Mouse (Mus musculus): ENCODE data around the gene 2210408I21Rik.

DNA sequence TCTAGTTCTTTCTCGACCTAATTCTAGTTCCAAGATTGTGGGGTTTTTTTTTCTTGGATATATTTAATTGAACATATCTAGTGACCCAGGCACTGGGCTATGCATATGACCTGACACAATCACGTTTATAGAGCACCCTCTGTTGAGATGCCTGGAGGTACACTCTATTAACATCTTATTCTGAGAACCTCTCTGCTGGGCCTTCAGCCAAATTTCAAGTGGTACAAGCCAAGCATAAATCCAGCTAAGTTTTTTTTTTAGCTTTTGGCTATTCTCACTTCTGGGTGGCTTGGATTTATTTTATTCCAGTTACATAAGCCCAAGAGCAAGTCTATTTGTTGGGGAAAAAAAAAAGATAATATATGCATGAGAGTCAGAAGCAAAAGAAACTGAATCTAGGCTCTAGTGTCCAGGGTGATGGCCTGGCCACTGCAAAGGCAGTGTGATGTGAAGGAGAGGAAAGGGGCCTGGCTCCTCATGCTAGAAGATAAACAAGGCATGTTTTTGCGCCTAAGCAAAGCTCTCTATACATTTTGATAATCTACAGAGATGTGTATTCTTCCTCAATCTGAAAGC lies 139.9 kb downstream of the 2210408I21Rik start:
- TF ChIP-seq EP300 (IDR thresholded peaks at IDR 0.05; ENCODE audit: insufficient read depth, low read depth, low read length): no peak
- peak; percentile 26; the same call in 1 of the 2 replicates for TF ChIP-seq CTCF (IDR thresholded peaks at IDR 0.05)
- TF ChIP-seq POLR2A (IDR thresholded peaks at IDR 0.05; ENCODE audit: insufficient read depth, low read depth, low read length): no peak

All from heart, adult 2 months (tissue).